In genomic region chr17:47671988-47672310, GRCm38 (mm10) we compare ENCODE assay signal across 8 mouse cellular contexts. TPM values are rescaled to one million over a fixed set of nuclear protein-coding genes. Genes with fewer than 3 reads are reported as not detected.
DNase-seq lines count a peak whose midpoint lies in the region; ATAC-seq and TF ChIP-seq lines count a peak whose summit lies in the region.

No protein-coding gene starts in this region.

- TF ChIP-seq EP300 in heart, adult 2 months (IDR thresholded peaks at IDR 0.05; ENCODE audit: insufficient read depth, low read depth, low read length): no peak

- H3K79me2 ChIP-seq in heart, adult 2 months (replicated peaks; ENCODE audit: control insufficient read depth, insufficient read depth, low read length): no peaks in the 10 kb centered on the region

- no peaks in the 10 kb centered on the region for H3K27me3 ChIP-seq in heart, adult 2 months (ENCODE audit: control insufficient read depth, insufficient read depth, low read length)
- H3K27me3 ChIP-seq in testis, adult 2 months (ENCODE audit: control insufficient read depth, insufficient read depth, low read length): no peaks in the 10 kb centered on the region
- peaks cover 20% of the 10 kb centered on the region for H3K27me3 ChIP-seq in liver, embryonic 11.5 days (replicated peaks; ENCODE audit: control insufficient read depth, insufficient read depth, low read length)

- 0 out of 2 replicates have a peak, but pooled peaks have one; percentile 20 for ATAC-seq in liver, embryonic 11.5 days (replicated peaks; ENCODE audit: low FRiP score)
- no peak for ATAC-seq in megakaryocyte-erythroid progenitor cell, adult 5-6 weeks (replicated peaks; ENCODE audit: low FRiP score, low TSS enrichment, poor library complexity, severe bottlenecking)

- no peak for DNase-seq in heart, adult 2 months
- DNase-seq in heart, postnatal 4 days: no peak
- no peak for DNase-seq in testis, postnatal 14 days (ENCODE audit: low spot score)
- no peak for DNase-seq in liver, embryonic 11.5 days (ENCODE audit: low spot score)
- DNase-seq in embryo, embryonic 10.5 days (ENCODE audit: low spot score): no peak
- no peak for DNase-seq in yolk sac, embryonic 10.5 days (ENCODE audit: low spot score)

- intact Hi-C loops in heart, adult 2 months (cut with DNase I): loop anchor here (10.0 kb wide), 1 partner anchor 157 kb away; no protein-coding TSS in a partner anchor

- 48% methylated on average over 14 of the region's 14 CpGs for WGBS in heart, adult 2 months
- 24% methylated on average over 14 of the region's 14 CpGs for WGBS in liver, embryonic 11.5 days

- peak overlapping the region; percentile 78 for H3K4me2 ChIP-seq in liver, embryonic 11.5 days

- peak overlapping the region; percentile 58 for H3K9ac ChIP-seq in heart, adult 2 months (ENCODE audit: low read depth, low read length)
- H3K9ac ChIP-seq in liver, embryonic 11.5 days (ENCODE audit: low read depth, low read length): no peak overlapping the region; the same call in 1 of the 2 replicates

- H3K4me3 ChIP-seq in heart, adult 2 months: peak overlapping the region; percentile 38
- peak overlapping the region; percentile 51 for H3K4me3 ChIP-seq in testis, adult 2 months (ENCODE audit: control insufficient read depth, low read depth, low read length)
- peak overlapping the region; percentile 48 for H3K4me3 ChIP-seq in liver, embryonic 11.5 days (ENCODE audit: low read depth, low read length)

- no peak overlapping the region; the same call in 1 of the 2 replicates for H3K27ac ChIP-seq in heart, adult 2 months
- H3K27ac ChIP-seq in testis, adult 2 months (ENCODE audit: control insufficient read depth, insufficient read depth, low read depth, low read length): no peak overlapping the region
- H3K27ac ChIP-seq in liver, embryonic 11.5 days (ENCODE audit: low read depth, low read length): no peak overlapping the region

- TF ChIP-seq CTCF in heart, adult 2 months (IDR thresholded peaks at IDR 0.05): no peak
- no peak for TF ChIP-seq CTCF in testis, adult 2 months (IDR thresholded peaks at IDR 0.05; ENCODE audit: control insufficient read depth, insufficient read depth, insufficient replicate concordance, low read depth, low read length)

- no peak for TF ChIP-seq POLR2A in heart, adult 2 months (IDR thresholded peaks at IDR 0.05; ENCODE audit: insufficient read depth, low read depth, low read length)
- no peak for TF ChIP-seq POLR2A in testis, adult 2 months (IDR thresholded peaks at IDR 0.05; ENCODE audit: control insufficient read depth, low read depth, low read length)

- H3K36me3 ChIP-seq in heart, adult 2 months (ENCODE audit: control insufficient read depth, insufficient read depth, low read length): no peaks in the 10 kb centered on the region
- peaks cover 1% of the 10 kb centered on the region for H3K36me3 ChIP-seq in testis, adult 2 months (ENCODE audit: control insufficient read depth, insufficient read depth, low read length)
- H3K36me3 ChIP-seq in liver, embryonic 11.5 days (ENCODE audit: control insufficient read depth, insufficient read depth, low read length): no peaks in the 10 kb centered on the region

- H3K9me3 ChIP-seq in liver, embryonic 11.5 days (ENCODE audit: control insufficient read depth, low read length): no peaks in the 10 kb centered on the region

- H3K4me1 ChIP-seq in heart, adult 2 months (ENCODE audit: control insufficient read depth, insufficient read depth, low read length): no peaks in the 10 kb centered on the region; the same call in 1 of the 2 replicates
- peaks cover 10% of the 10 kb centered on the region for H3K4me1 ChIP-seq in testis, adult 2 months (ENCODE audit: control insufficient read depth, insufficient read depth, low read length)
- H3K4me1 ChIP-seq in liver, embryonic 11.5 days (replicated peaks; ENCODE audit: control insufficient read depth, insufficient read depth, low read length): peaks cover 4% of the 10 kb centered on the region

RNA-seq across cellular contexts. Expression of gene Tomm6, which starts 16.2 kb away (rescaled TPM):
- 100 to 1,000 TPM; 113 to 125 TPM for total RNA-seq in heart, adult 2 months (2021)
- 53.9 and 68.1 TPM in 2 replicates for polyA plus RNA-seq in heart, adult 2 months (2012; rRNA removed)
- 100 to 1,000 TPM; 156 to 160 TPM for total RNA-seq in heart, postnatal 4 days (2021)
- 93.7 and 96.8 TPM in 2 replicates for polyA plus RNA-seq in testis, adult 2 months (2012; rRNA removed)
- polyA plus RNA-seq in liver, embryonic 11.5 days (2014; fragmentation: Nextera tagmentation; extraction: Ambion mirVana): 442 and 486 TPM in 2 replicates
- 440 and 480 TPM in 2 replicates for total RNA-seq in megakaryocyte-erythroid progenitor cell, adult 5-6 weeks (2014; fragmentation: Nextera tagmentation)
- 66.0 and 74.2 TPM in 2 replicates for total RNA-seq in megakaryocyte-erythroid progenitor cell, adult 5-6 weeks (2017)

RNA-seq across cellular contexts. Expression of gene Frs3, which starts 16.9 kb away (rescaled TPM):
- total RNA-seq in heart, adult 2 months (2021): 1 to 10 TPM; 4.8 to 5.2 TPM
- polyA plus RNA-seq in heart, adult 2 months (2012; rRNA removed): 10.8 and 11.7 TPM in 2 replicates
- 1 to 10 TPM; 5.2 to 6.0 TPM for total RNA-seq in heart, postnatal 4 days (2021)
- 31.4 and 34.1 TPM in 2 replicates for polyA plus RNA-seq in testis, adult 2 months (2012; rRNA removed)
- polyA plus RNA-seq in liver, embryonic 11.5 days (2014; fragmentation: Nextera tagmentation; extraction: Ambion mirVana): 2.3 and 3.5 TPM in 2 replicates
- 0.26 and 1.7 TPM in 2 replicates for total RNA-seq in megakaryocyte-erythroid progenitor cell, adult 5-6 weeks (2014; fragmentation: Nextera tagmentation)
- 0.53 TPM in 1 of 2 replicates, not detected in the other for total RNA-seq in megakaryocyte-erythroid progenitor cell, adult 5-6 weeks (2017)

RNA-seq across cellular contexts. Expression of gene Gm21981, which starts 22.3 kb away (rescaled TPM):
- under 1 TPM; 0.78 to 0.89 TPM for total RNA-seq in heart, adult 2 months (2021)
- 0.73 and 1.2 TPM in 2 replicates for polyA plus RNA-seq in heart, adult 2 months (2012; rRNA removed)
- total RNA-seq in heart, postnatal 4 days (2021): 1 to 10 TPM in 1 of 2 experiments, under 1 TPM in 1; 0.98 to 1.1 TPM
- 0.95 and 0.96 TPM in 2 replicates for polyA plus RNA-seq in testis, adult 2 months (2012; rRNA removed)
- polyA plus RNA-seq in liver, embryonic 11.5 days (2014; fragmentation: Nextera tagmentation; extraction: Ambion mirVana): 0.22 and 0.49 TPM in 2 replicates
- 1.4 TPM in 1 of 2 replicates, not detected in the other for total RNA-seq in megakaryocyte-erythroid progenitor cell, adult 5-6 weeks (2014; fragmentation: Nextera tagmentation)
- total RNA-seq in megakaryocyte-erythroid progenitor cell, adult 5-6 weeks (2017): not detected in 2 replicates

RNA-seq across cellular contexts. Expression of gene Prickle4, which starts 22.6 kb away (rescaled TPM):
- 1 to 10 TPM; 3.7 to 3.9 TPM for total RNA-seq in heart, adult 2 months (2021)
- polyA plus RNA-seq in heart, adult 2 months (2012; rRNA removed): 4.0 and 8.3 TPM in 2 replicates
- total RNA-seq in heart, postnatal 4 days (2021): 1 to 10 TPM; 1.8 to 2.1 TPM
- 2.7 and 3.4 TPM in 2 replicates for polyA plus RNA-seq in testis, adult 2 months (2012; rRNA removed)
- polyA plus RNA-seq in liver, embryonic 11.5 days (2014; fragmentation: Nextera tagmentation; extraction: Ambion mirVana): 0.44 and 1.7 TPM in 2 replicates
- total RNA-seq in megakaryocyte-erythroid progenitor cell, adult 5-6 weeks (2014; fragmentation: Nextera tagmentation): not detected in 2 replicates
- total RNA-seq in megakaryocyte-erythroid progenitor cell, adult 5-6 weeks (2017): 2.3 TPM in 1 of 2 replicates, not detected in the other

RNA-seq across cellular contexts. Expression of gene Usp49, which starts 41.5 kb away (rescaled TPM):
- 1 to 10 TPM; 3.4 to 3.6 TPM for total RNA-seq in heart, adult 2 months (2021)
- 2.9 and 3.6 TPM in 2 replicates for polyA plus RNA-seq in heart, adult 2 months (2012; rRNA removed)
- total RNA-seq in heart, postnatal 4 days (2021): 1 to 10 TPM; 7.3 to 9.7 TPM
- polyA plus RNA-seq in testis, adult 2 months (2012; rRNA removed): 67.0 and 80.5 TPM in 2 replicates
- polyA plus RNA-seq in liver, embryonic 11.5 days (2014; fragmentation: Nextera tagmentation; extraction: Ambion mirVana): 4.1 and 4.8 TPM in 2 replicates
- total RNA-seq in megakaryocyte-erythroid progenitor cell, adult 5-6 weeks (2014; fragmentation: Nextera tagmentation): 13.9 and 21.0 TPM in 2 replicates
- 7.8 and 13.2 TPM in 2 replicates for total RNA-seq in megakaryocyte-erythroid progenitor cell, adult 5-6 weeks (2017)
